Mouse (Mus musculus) v-Abl transformed pro-B cells (cell line): ENCODE measurements around the gene Lypd4.

Source experiments
- in situ Hi-C, 2 experiments: fragments of 400-800 bp; cut with MboI; formaldehyde crosslinking; loops; one replicate each; pipeline ENCODE4 v1.15.1; 2025; ENCODE audit not compliant: unreplicated experiment in 2 of 2

Gene Lypd4

GRCm38 (mm10) chr7:24890281-24891216, 20.8 kb upstream of the Lypd4 start:
- in situ Hi-C loops: loop anchor here in 1 of 2 experiments (25.0 kb wide), 1 partner anchor 822 kb away; the partner anchor contains the start of gene Ccdc97

GRCm38 (mm10) chr7:24889431-24890220, 19.9 kb upstream of the Lypd4 start:
- in situ Hi-C loops: loop anchor here (5.0 to 25.0 kb wide), 3 partner anchors 33 to 823 kb away; partner anchors contain the start of gene Ccdc97 (in 1 of the 2)

GRCm38 (mm10) chr7:24887096-24887495, 17.4 kb upstream of the Lypd4 start:
- in situ Hi-C loops: loop anchor here (5.0 to 25.0 kb wide), 3 partner anchors 35 to 825 kb away; partner anchors contain the start of gene Ccdc97 (in 1 of the 2)

GRCm38 (mm10) chr7:24886308-24886633, 16.5 kb upstream of the Lypd4 start:
- in situ Hi-C loops: loop anchor here (5.0 to 25.0 kb wide), 3 partner anchors 36 to 826 kb away; partner anchors contain the start of gene Ccdc97 (in 1 of the 2)

- in situ Hi-C loops: loop anchor here (5.0 to 25.0 kb wide), 3 partner anchors 37 to 827 kb away; partner anchors contain the start of gene Ccdc97 (in 1 of the 2)
Observed at GRCm38 (mm10) chr7:24885468-24886307, 15.9 kb upstream of the Lypd4 start.

- in situ Hi-C loops: loop anchor here (5.0 to 25.0 kb wide), 4 partner anchors 38 to 828 kb away; partner anchors contain the start of gene Ccdc97 (in 1 of the 2)
Observed at GRCm38 (mm10) chr7:24884693-24885291, 15.1 kb upstream of the Lypd4 start.

GRCm38 (mm10) chr7:24883896-24884692, 14.4 kb upstream of the Lypd4 start, which contains the start of gene Rps19:
TSS of gene Rps19 (plus strand) at chr7:24884371.
- in situ Hi-C loops: loop anchor here in 1 of 2 experiments (5.0 to 25.0 kb wide), 2 partner anchors 67 to 828 kb away; partner anchors contain the start of gene Ccdc97

GRCm38 (mm10) chr7:24882416-24883199, 12.9 kb upstream of the Lypd4 start:
- in situ Hi-C loops: loop anchor here in 1 of 2 experiments (5.0 to 25.0 kb wide), 2 partner anchors 65 to 830 kb away; partner anchors contain the start of gene Ccdc97

GRCm38 (mm10) chr7:24879620-24880019, 9.9 kb upstream of the Lypd4 start:
- in situ Hi-C loops: loop anchor here in 1 of 2 experiments (5.0 to 25.0 kb wide), 2 partner anchors 62 to 833 kb away; partner anchors contain the start of gene Ccdc97

- in situ Hi-C loops: loop anchor here in 1 of 2 experiments (25.0 kb wide), 1 partner anchor 835 kb away; the partner anchor contains the start of gene Ccdc97
Observed at GRCm38 (mm10) chr7:24877588-24877987, 7.8 kb upstream of the Lypd4 start.

GRCm38 (mm10) chr7:24869080-24869479, 661 bp downstream of the Lypd4 start:
- in situ Hi-C loops: no loop called here

- in situ Hi-C loops: no loop called here
Observed at GRCm38 (mm10) chr7:24864156-24864555, 5.6 kb downstream of the Lypd4 start.

GRCm38 (mm10) chr7:24862853-24863252, 6.9 kb downstream of the Lypd4 start:
- in situ Hi-C loops: no loop called here

GRCm38 (mm10) chr7:24861913-24862312, 7.8 kb downstream of the Lypd4 start, which contains the start of gene Gm9844:
TSS of gene Gm9844 (plus strand) at chr7:24862213.
- in situ Hi-C loops: no loop called here

GRCm38 (mm10) chr7:24859234-24859633, 10.5 kb downstream of the Lypd4 start:
- in situ Hi-C loops: no loop called here

GRCm38 (mm10) chr7:24856460-24857120, 13.2 kb downstream of the Lypd4 start:
- in situ Hi-C loops: no loop called here

- in situ Hi-C loops: no loop called here
Observed at GRCm38 (mm10) chr7:24853695-24854094, 16.0 kb downstream of the Lypd4 start.
